Comparison of ENCODE assay signal across 10 mouse cellular contexts in the genomic region with DNA sequence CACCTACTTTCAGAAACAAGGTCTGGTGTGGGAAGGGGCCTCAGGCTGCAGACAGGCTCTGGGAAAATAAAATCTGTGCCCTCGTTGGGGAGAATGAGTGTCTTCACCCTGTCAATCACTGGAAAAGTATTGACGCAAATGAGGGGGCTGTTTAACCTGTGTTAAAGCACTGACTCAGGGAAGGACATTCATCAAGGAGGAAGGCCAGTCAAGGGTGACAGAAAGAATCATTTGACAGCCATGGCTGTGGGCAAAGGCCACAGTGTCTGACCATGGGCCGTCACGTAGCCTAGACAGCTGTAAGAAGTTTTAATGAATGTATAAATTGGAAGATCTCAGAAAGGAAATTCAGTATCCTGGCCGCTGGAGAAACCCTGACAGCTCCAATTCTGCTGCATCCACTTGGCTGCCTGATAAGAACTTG. TPM values are rescaled to one million over a fixed set of nuclear protein-coding genes. Genes with fewer than 3 reads are reported as not detected.
DNase-seq lines count a peak whose midpoint lies in the region; ATAC-seq and TF ChIP-seq lines count a peak whose summit lies in the region.
"Had no signal": no experiment of that assay in that cellular context is flagged by ENCODE, and none has a peak within 500 bp of the region (broad histone marks: within the 10 kb centered on the region; RNA-seq: fewer than 3 reads in every experiment).

No protein-coding gene starts in this region.

- 58% methylated on average over 5 of the region's 5 CpGs for WGBS in heart, adult 2 months
- WGBS in lung, postnatal 0 days = 32% methylated on average over 5 of the region's 5 CpGs
- 64% methylated on average over 5 of the region's 5 CpGs for WGBS in macrophage (ENCODE audit: missing documents)

- peaks cover 18% of the 10 kb centered on the region for H3K4me1 ChIP-seq in heart, adult 2 months (ENCODE audit: control insufficient read depth, insufficient read depth, low read length)
- peaks cover 14% of the 10 kb centered on the region for H3K4me1 ChIP-seq in lung, postnatal 0 days (ENCODE audit: insufficient read depth, low read depth, low read length)

- H3K27me3 ChIP-seq in heart, adult 2 months (ENCODE audit: control insufficient read depth, insufficient read depth, low read length) = no peaks in the 10 kb centered on the region
- no peaks in the 10 kb centered on the region for H3K27me3 ChIP-seq in lung, postnatal 0 days (replicated peaks; ENCODE audit: insufficient read depth, low read length)
- H3K27me3 ChIP-seq: hindbrain, embryonic 15.5 days had no signal

- no peak overlapping the region for H3K4me2 ChIP-seq in lung, postnatal 0 days (replicated peaks; ENCODE audit: low read depth, low read length)
- H3K4me2 ChIP-seq: hindbrain, embryonic 15.5 days had no signal

- H3K9me3 ChIP-seq in lung, postnatal 0 days (ENCODE audit: low read length) = no peaks in the 10 kb centered on the region
- H3K9me3 ChIP-seq: hindbrain, embryonic 15.5 days had no signal

- intact Hi-C loops in heart, adult 2 months (cut with DNase I) = loop anchor here (1.0 kb wide), 1 partner anchor 12 kb away; no protein-coding TSS in a partner anchor
- intact Hi-C loops in heart, postnatal 36 days (cut with DNase I) = loop anchor here (1.0 kb wide), 1 partner anchor 12 kb away; no protein-coding TSS in a partner anchor
- intact Hi-C loops in left cerebral cortex, adult 2 months (cut with DNase I) = no loop called here

- peak overlapping the region; percentile 92 for H3K27ac ChIP-seq in heart, adult 2 months
- H3K27ac ChIP-seq in lung, postnatal 0 days (ENCODE audit: low read length) = peak overlapping the region; percentile 57
- peak overlapping the region; percentile 88 for H3K27ac ChIP-seq in macrophage
- no peak overlapping the region for H3K27ac ChIP-seq in left cerebral cortex, adult 2 months

- no peak overlapping the region for H3K4me3 ChIP-seq in heart, adult 2 months
- no peak overlapping the region for H3K4me3 ChIP-seq in lung, postnatal 0 days (ENCODE audit: low read depth, low read length)
- H3K4me3 ChIP-seq in macrophage (ENCODE audit: inconsistent target) = no peak overlapping the region
- no peak overlapping the region for H3K4me3 ChIP-seq in left cerebral cortex, adult 2 months
- H3K4me3 ChIP-seq: hindbrain, embryonic 15.5 days had no signal

- TF ChIP-seq POLR2A in heart, adult 2 months (IDR thresholded peaks at IDR 0.05; ENCODE audit: insufficient read depth, low read depth, low read length) = no peak

- ATAC-seq in lung, postnatal 0 days = no peak

- no peak for TF ChIP-seq CTCF in heart, adult 2 months (IDR thresholded peaks at IDR 0.05)
- TF ChIP-seq CTCF in lung, postnatal 0 days (IDR thresholded peaks at IDR 0.05) = no peak
- no peak for TF ChIP-seq CTCF in left cerebral cortex, adult 2 months (IDR thresholded peaks at IDR 0.05)

- no peaks in the 10 kb centered on the region for H3K36me3 ChIP-seq in heart, adult 2 months (ENCODE audit: control insufficient read depth, insufficient read depth, low read length)
- H3K36me3 ChIP-seq in lung, postnatal 0 days (ENCODE audit: insufficient read depth, low read length) = no peaks in the 10 kb centered on the region
- no peaks in the 10 kb centered on the region for H3K36me3 ChIP-seq in macrophage (ENCODE audit: inconsistent target)
- H3K36me3 ChIP-seq: hindbrain, embryonic 15.5 days had no signal

- no peak for DNase-seq in heart, adult 2 months
- DNase-seq in heart, postnatal 36 days = no peak
- DNase-seq in lung, postnatal 0 days (ENCODE audit: low spot score) = peak; percentile 27
- DNase-seq in lung, adult 18-20 months = no peak
- peak; percentile 53 for DNase-seq in induced T-regulatory cell, adult 2 months (ENCODE audit: low read depth)
- DNase-seq in left cerebral cortex, adult 2 months (ENCODE audit: extremely low spot score in 1 of 2, low spot score in 2 of 2) = no peak
- no peak for DNase-seq in cerebellum, adult 18-20 months
- DNase-seq: midbrain, embryonic 14.5 days had no signal

- H3K9ac ChIP-seq in heart, adult 2 months (ENCODE audit: low read depth, low read length) = no peak overlapping the region
- no peak overlapping the region for H3K9ac ChIP-seq in lung, postnatal 0 days (replicated peaks; ENCODE audit: low read depth)
- H3K9ac ChIP-seq: hindbrain, embryonic 15.5 days had no signal

- H3K79me2 ChIP-seq in heart, adult 2 months (replicated peaks; ENCODE audit: control insufficient read depth, insufficient read depth, low read length) = no peaks in the 10 kb centered on the region
- no peaks in the 10 kb centered on the region for H3K79me2 ChIP-seq in macrophage (ENCODE audit: inconsistent target)

- no peak for TF ChIP-seq EP300 in heart, adult 2 months (IDR thresholded peaks at IDR 0.05; ENCODE audit: insufficient read depth, low read depth, low read length)
- no peak for TF ChIP-seq EP300 in lung, postnatal 0 days (IDR thresholded peaks at IDR 0.05)

RNA-seq across cellular contexts. Expression of gene Ppcdc, which starts 18.2 kb away (rescaled TPM):
- 1 to 10 TPM; 7.3 to 7.6 TPM for total RNA-seq in heart, adult 2 months (2021)
- polyA plus RNA-seq in heart, adult 2 months (2012; rRNA removed) = 16.9 and 22.9 TPM in 2 replicates
- total RNA-seq in heart, postnatal 36 days (2021) = 1 to 10 TPM; 8.2 to 8.8 TPM
- 25.9 and 29.2 TPM in 2 replicates for polyA plus RNA-seq in lung, postnatal 0 days (2015; fragmentation: Nextera tagmentation; extraction: Ambion mirVana)
- total RNA-seq in macrophage (2018; cell fraction: chromatin; rRNA removed) = 100 to 1,000 TPM in 5 of 26 experiments, 10 to 100 TPM in 21; 29.6 to 129 (median 82.6) TPM
- total RNA-seq in macrophage (2018; cell fraction: cytosol; rRNA removed) = 10 to 100 TPM in 13 of 26 experiments, 1 to 10 TPM in 13; 4.6 to 16.6 (median 9.9) TPM
- total RNA-seq in macrophage (2018; cell fraction: nucleus; rRNA removed) = 10 to 100 TPM; 31.7 to 91.3 (median 64.3) TPM
- polyA plus RNA-seq in macrophage (2018) = 7.9 to 18.3 TPM (median 17.6 TPM) in 3 replicates
- total RNA-seq in left cerebral cortex, adult 2 months (2021) = 10 to 100 TPM; 16.3 to 16.8 TPM

RNA-seq across cellular contexts. Expression of gene Scamp5, which starts 46.2 kb away (rescaled TPM):
- total RNA-seq in heart, adult 2 months (2021) = 1 to 10 TPM; 3.9 to 4.9 TPM
- 15.9 and 21.4 TPM in 2 replicates for polyA plus RNA-seq in heart, adult 2 months (2012; rRNA removed)
- 1 to 10 TPM; 5.4 to 6.4 TPM for total RNA-seq in heart, postnatal 36 days (2021)
- 3.5 and 4.0 TPM in 2 replicates for polyA plus RNA-seq in lung, postnatal 0 days (2015; fragmentation: Nextera tagmentation; extraction: Ambion mirVana)
- total RNA-seq in macrophage (2018; cell fraction: chromatin; rRNA removed) = 100 to 1,000 TPM in 1 of 26 experiments, 10 to 100 TPM in 23, 1 to 10 TPM in 2; 5.5 to 108 (median 48.1) TPM
- 10 to 100 TPM; 42.6 to 99.3 (median 67.3) TPM for total RNA-seq in macrophage (2018; cell fraction: cytosol; rRNA removed)
- 100 to 1,000 TPM in 5 of 26 experiments, 10 to 100 TPM in 21; 15.0 to 148 (median 62.4) TPM for total RNA-seq in macrophage (2018; cell fraction: nucleus; rRNA removed)
- 64.9 to 120 TPM (median 72.8 TPM) in 3 replicates for polyA plus RNA-seq in macrophage (2018)
- total RNA-seq in left cerebral cortex, adult 2 months (2021) = 100 to 1,000 TPM; 379 TPM

Comparison
In these comparisons a context has a peak if more than half of its experiments do, and no peak if none do; other contexts are left out.
1. DNase-seq: peak in lung, postnatal 0 days (single experiment) and induced T-regulatory cell, adult 2 months (single experiment); none in heart, adult 2 months (0 of 2), heart, postnatal 36 days (0 of 2), lung, adult 18-20 months (0 of 2), left cerebral cortex, adult 2 months (0 of 2) and cerebellum, adult 18-20 months (0 of 2).
2. RNA of gene Scamp5, which starts 46.2 kb away (total RNA-seq): 379 TPM in left cerebral cortex, adult 2 months; 5.4 to 6.4 TPM in heart, postnatal 36 days and 3.9 to 4.9 TPM in heart, adult 2 months; every median in the first group is over 10 times any median in the second.